Mouse (Mus musculus) CH12.LX (cell line): ENCODE measurements around the gene Traf3ip2. TPM values are rescaled to one million over a fixed set of nuclear protein-coding genes. Genes with fewer than 3 reads are reported as not detected.
A peak's percentile ranks its signal among the peaks of the same experiment; 100 is the strongest.

Experiments used
- DNase-seq: peaks from one replicate; pipeline ENCODE4 v3.0.0-alpha.2; 2013; ENCODE audit errors: extremely low read depth
- H3K27ac ChIP-seq: 2 replicates; pipeline ENCODE4 v1.5.1; 2012; ENCODE audit warnings: low read depth, mild to moderate bottlenecking, control low read depth, moderate library complexity; ENCODE audit not compliant: insufficient read depth
- H3K27me3 ChIP-seq: replicated peaks from 2 replicates; pipeline ENCODE3; 2012; ENCODE audit warnings: inconsistent platforms
- H3K36me3 ChIP-seq, 2 experiments: replicated peaks in 1 of 2; 2 replicates each; pipeline versions ENCODE3 to v1.6.1; 2012; ENCODE audit warnings: inconsistent platforms in 1 of 2, low read length in 1 of 2, mild to moderate bottlenecking in 1 of 2, mixed read lengths in 1 of 2, moderate library complexity in 1 of 2; ENCODE audit not compliant: control insufficient read depth in 1 of 2, insufficient read depth in 1 of 2
- H3K4me1 ChIP-seq, 2 experiments: 2 replicates each; pipeline ENCODE4 v1.6.1; 2012; ENCODE audit warnings: inconsistent platforms in 1 of 2, moderate library complexity in 1 of 2; ENCODE audit not compliant: insufficient read depth in 2 of 2, control insufficient read depth in 1 of 2
- H3K4me2 ChIP-seq: 2 replicates; pipeline ENCODE4 v1.6.1; 2012; ENCODE audit warnings: low read depth, mild to moderate bottlenecking, control low read depth; ENCODE audit not compliant: poor library complexity, insufficient read depth, severe bottlenecking
- H3K4me3 ChIP-seq, 3 experiments: fragments of 150-350 bp in 1 of 3; sonication (generic) in 1 of 3; replicated peaks in 1 of 3; 2 replicates each; pipeline versions ENCODE3 to v1.5.1; 2011 to 2012; ENCODE audit warnings: low read depth in 2 of 3, low read length in 2 of 3, mild to moderate bottlenecking in 2 of 3, moderate library complexity in 2 of 3, control low read depth in 1 of 3, improper control_type of control experiment in 1 of 3, inconsistent platforms in 1 of 3, mixed read lengths in 1 of 3; ENCODE audit not compliant: poor library complexity in 1 of 3
- H3K79me2 ChIP-seq: replicated peaks from 2 replicates; pipeline ENCODE4 v1.6.1; 2012; ENCODE audit warnings: mild to moderate bottlenecking, moderate library complexity; ENCODE audit not compliant: control insufficient read depth, poor library complexity, insufficient read depth, severe bottlenecking; ENCODE audit errors: extremely low read depth
- H3K9ac ChIP-seq: 2 replicates; pipeline ENCODE4 v1.6.1; 2012; ENCODE audit warnings: low read depth, mild to moderate bottlenecking, control low read depth, moderate library complexity; ENCODE audit not compliant: insufficient read depth
- H3K9me3 ChIP-seq: replicated peaks from 2 replicates; pipeline ENCODE3; 2012; ENCODE audit warnings: low read length, inconsistent platforms, mixed read lengths
- BHLHE40 ChIP-seq: IDR thresholded peaks from 2 replicates; pipeline ENCODE4 v1.6.1; 2011; ENCODE audit warnings: mild to moderate bottlenecking, low read depth, low read length, improper control_type of control experiment
- CHD1 ChIP-seq: IDR thresholded peaks from 2 replicates; pipeline ENCODE4 v1.6.1; 2012; ENCODE audit warnings: low read depth, low read length, improper control_type of control experiment, inconsistent platforms
- CHD2 ChIP-seq: IDR thresholded peaks from 2 replicates; pipeline ENCODE4 v1.6.1; 2011; ENCODE audit warnings: low read length, improper control_type of control experiment
- E2F4 ChIP-seq: IDR thresholded peaks from 2 replicates; pipeline ENCODE4 v1.6.1; 2011; ENCODE audit warnings: low read depth, low read length, improper control_type of control experiment; ENCODE audit not compliant: insufficient replicate concordance
- ELF1 ChIP-seq: IDR thresholded peaks from 2 replicates; pipeline ENCODE4 v1.6.1; 2014; ENCODE audit warnings: low read depth, mild to moderate bottlenecking, inconsistent platforms, low read length, improper control_type of control experiment
- EP300 ChIP-seq: IDR thresholded peaks from 2 replicates; pipeline ENCODE4 v1.6.1; 2011; ENCODE audit warnings: low read length, improper control_type of control experiment
- ETS1 ChIP-seq: conservative IDR thresholded peaks from 2 replicates; pipeline ENCODE4 v1.6.1; 2012; ENCODE audit warnings: low read depth, mild to moderate bottlenecking, inconsistent platforms, low read length, improper control_type of control experiment, moderate library complexity
- GABPA ChIP-seq: IDR thresholded peaks from 2 replicates; pipeline ENCODE4 v1.6.1; 2012; ENCODE audit warnings: low read depth, low read length, improper control_type of control experiment, inconsistent platforms; ENCODE audit not compliant: insufficient replicate concordance
- IRF4 ChIP-seq: IDR thresholded peaks from 2 replicates; pipeline ENCODE4 v1.6.1; 2014; ENCODE audit warnings: low read depth, mild to moderate bottlenecking, inconsistent platforms, low read length, improper control_type of control experiment
- JUN ChIP-seq: IDR thresholded peaks from 2 replicates; pipeline ENCODE4 v1.6.1; 2011; ENCODE audit warnings: low read depth, mild to moderate bottlenecking, low read length, improper control_type of control experiment, moderate library complexity; ENCODE audit not compliant: insufficient read depth
- JUND ChIP-seq: conservative IDR thresholded peaks from 2 replicates; pipeline ENCODE4 v1.6.1; 2011; ENCODE audit warnings: low read depth, low read length, improper control_type of control experiment
- KAT2A ChIP-seq: IDR thresholded peaks from 2 replicates; pipeline ENCODE4 v1.6.1; 2012; ENCODE audit warnings: low read length, improper control_type of control experiment, inconsistent platforms; ENCODE audit not compliant: insufficient replicate concordance
- MAFK ChIP-seq: IDR thresholded peaks from 2 replicates; pipeline ENCODE4 v1.6.1; 2011; ENCODE audit warnings: low read length, improper control_type of control experiment; ENCODE audit not compliant: insufficient replicate concordance
- MAX ChIP-seq: IDR thresholded peaks from 2 replicates; pipeline ENCODE4 v1.6.1; 2011; ENCODE audit warnings: low read length, improper control_type of control experiment
- MAZ ChIP-seq: IDR thresholded peaks from 2 replicates; pipeline ENCODE4 v1.6.1; 2012; ENCODE audit warnings: low read depth, mild to moderate bottlenecking, inconsistent platforms, low read length, improper control_type of control experiment, moderate library complexity
- MEF2A ChIP-seq: IDR thresholded peaks from 2 replicates; pipeline ENCODE4 v1.6.1; 2014; ENCODE audit warnings: low read depth, mild to moderate bottlenecking, inconsistent platforms, low read length, improper control_type of control experiment, borderline replicate concordance
- MYC ChIP-seq: IDR thresholded peaks from 2 replicates; pipeline ENCODE4 v1.6.1; 2011; ENCODE audit warnings: low read depth, mild to moderate bottlenecking, improper control_type of control experiment, low read length
- NELFE ChIP-seq: IDR thresholded peaks from 2 replicates; pipeline ENCODE4 v1.6.1; 2011; ENCODE audit warnings: low read depth, low read length, improper control_type of control experiment
- PAX5 ChIP-seq: IDR thresholded peaks from 2 replicates; pipeline ENCODE4 v1.6.1; 2012; ENCODE audit warnings: low read length, inconsistent platforms, mixed read lengths
- POLR2A ChIP-seq: IDR thresholded peaks from 2 replicates; pipeline ENCODE4 v1.6.1; 2011; ENCODE audit warnings: low read depth, mild to moderate bottlenecking, improper control_type of control experiment, low read length
- RAD21 ChIP-seq: IDR thresholded peaks from 2 replicates; pipeline ENCODE4 v1.6.1; 2011; ENCODE audit warnings: low read depth, mild to moderate bottlenecking, low read length, improper control_type of control experiment, moderate library complexity
- SIN3A ChIP-seq: IDR thresholded peaks from 2 replicates; pipeline ENCODE4 v1.6.1; 2012; ENCODE audit warnings: low read length, improper control_type of control experiment, inconsistent platforms
- SMC3 ChIP-seq: IDR thresholded peaks from 2 replicates; pipeline ENCODE4 v1.6.1; 2011; ENCODE audit warnings: low read depth, low read length, improper control_type of control experiment
- TBP ChIP-seq: conservative IDR thresholded peaks from 2 replicates; pipeline ENCODE4 v1.6.1; 2011; ENCODE audit warnings: low read depth, low read length, improper control_type of control experiment
- TCF12 ChIP-seq: IDR thresholded peaks from 2 replicates; pipeline ENCODE4 v1.6.1; 2014; ENCODE audit warnings: low read depth, mild to moderate bottlenecking, inconsistent platforms, low read length, improper control_type of control experiment
- UBTF ChIP-seq: IDR thresholded peaks from 2 replicates; pipeline ENCODE4 v1.6.1; 2012; ENCODE audit warnings: low read depth, mild to moderate bottlenecking, inconsistent platforms, low read length, improper control_type of control experiment, moderate library complexity
- USF1 ChIP-seq: IDR thresholded peaks from 2 replicates; pipeline ENCODE4 v1.6.1; 2014; ENCODE audit warnings: low read depth, mild to moderate bottlenecking, inconsistent platforms, low read length, improper control_type of control experiment
- USF2 ChIP-seq: conservative IDR thresholded peaks from 2 replicates; pipeline ENCODE4 v1.6.1; 2011; ENCODE audit warnings: low read depth, low read length, improper control_type of control experiment
- ZC3H11A ChIP-seq: IDR thresholded peaks from 2 replicates; pipeline ENCODE4 v1.6.1; 2012; ENCODE audit warnings: low read depth, mild to moderate bottlenecking, inconsistent platforms, low read length, improper control_type of control experiment
- ZKSCAN1 ChIP-seq: IDR thresholded peaks from 2 replicates; pipeline ENCODE4 v1.6.1; 2012; ENCODE audit warnings: low read depth, inconsistent platforms, low read length, improper control_type of control experiment, borderline replicate concordance
- ZMIZ1 ChIP-seq: IDR thresholded peaks from 2 replicates; pipeline ENCODE4 v1.6.1; 2012; ENCODE audit warnings: low read depth, mild to moderate bottlenecking, inconsistent platforms, low read length, improper control_type of control experiment
- ZNF384 ChIP-seq: IDR thresholded peaks from 2 replicates; pipeline ENCODE4 v1.6.1; 2012; ENCODE audit warnings: low read depth, low read length, improper control_type of control experiment, inconsistent platforms
- dilution Hi-C: fragments of 300-500 bp; cut with MboI; formaldehyde crosslinking; loops from 2 replicates; pipeline ENCODE4 v1.14.3; 2020; ENCODE audit warnings: low sequenced_read_pairs; ENCODE audit not compliant: extremely low pct_unique_long_range_greater_than_20kb, extremely low pct_ligation_motif_present
- in situ Hi-C: fragments of 300-500 bp; cut with MboI; formaldehyde crosslinking; loops from 3 replicates; pipeline ENCODE4 v1.14.3; 2019; ENCODE audit warnings: low sequenced_read_pairs, low pct_ligation_motif_present, low pct_unique_long_range_greater_than_20kb, mixed read lengths
- polyA plus RNA-seq: library from polyadenylated mRNA; unstranded; fragments of >175 nt; gene quantifications from 2 replicates; pipeline ENCODE4 v1.2.1, GENCODE M21; 2012; ENCODE audit warnings: low read depth; ENCODE audit not compliant: insufficient read length
- total RNA-seq, 2 experiments: library from RNA; depleted of rRNA; stranded (reverse); fragments of 300-350 nt in 1 of 2; fragments of >200 nt in 1 of 2; gene quantifications; 2 replicates each; pipeline ENCODE4 v1.2.3; 2012 to 2014

The Traf3ip2 gene
- total and polyA plus RNA-seq, 3 experiments: 9.2 to 23.4 (median 15.6) TPM

GRCm38 (mm10) chr10:39687851-39688250, 75.1 kb downstream of the Traf3ip2 start:
- no peaks in the 10 kb centered on the region for H3K36me3 ChIP-seq
- H3K9me3 ChIP-seq: no peaks in the 10 kb centered on the region
- DNase-seq: no peak
- H3K79me2 ChIP-seq: no peaks in the 10 kb centered on the region
- peaks cover 5 to 58% of the 10 kb centered on the region in 2 experiments for H3K4me1 ChIP-seq
- in situ Hi-C loops (no loop called here), dilution Hi-C loops (no loop called here)
- H3K9ac ChIP-seq: no peak overlapping the region
- H3K27ac ChIP-seq: no peak overlapping the region
- TF ChIP-seq EP300 (no peak), CHD1 (no peak), GABPA (no peak), PAX5 (no peak), E2F4 (no peak), MAFK (no peak), MYC (no peak), POLR2A (no peak), ZMIZ1 (no peak), CHD2 (no peak), UBTF (no peak), KAT2A (no peak), SMC3 (no peak), NELFE (no peak), ZKSCAN1 (no peak), ETS1 (no peak), ZC3H11A (no peak), TBP (no peak), JUN (no peak), MEF2A (no peak)
- H3K4me2 ChIP-seq: no peak overlapping the region
- H3K27me3 ChIP-seq: no peaks in the 10 kb centered on the region
- no peak overlapping the region for H3K4me3 ChIP-seq

GRCm38 (mm10) chr10:39691351-39692064, 78.8 kb downstream of the Traf3ip2 start:
- peaks cover 5 to 54% of the 10 kb centered on the region in 2 experiments for H3K4me1 ChIP-seq
- in situ Hi-C loops: no loop called here
- peak overlapping the region; percentile 99 for H3K4me2 ChIP-seq
- peak overlapping the region in 1 of 3 experiments; percentile 22 for H3K4me3 ChIP-seq
- no peaks in the 10 kb centered on the region for H3K27me3 ChIP-seq
- DNase-seq: peak; percentile 82
- no peaks in the 10 kb centered on the region for H3K9me3 ChIP-seq
- no peaks in the 10 kb centered on the region for H3K79me2 ChIP-seq
- peak overlapping the region; percentile 66 for H3K27ac ChIP-seq
- peak overlapping the region; percentile 76 for H3K9ac ChIP-seq
- dilution Hi-C loops: no loop called here
- no peaks in the 10 kb centered on the region for H3K36me3 ChIP-seq
- peak; percentile 93 for TF ChIP-seq IRF4
- TF ChIP-seq MEF2A: peak; percentile 86
- TF ChIP-seq USF1: peak; percentile 87
- TF ChIP-seq CHD1: peak; percentile 87; the same call in 1 of the 2 replicates
- TF ChIP-seq JUND: peak; percentile 96
- TF ChIP-seq POLR2A: peak; percentile 22; the same call in 1 of the 2 replicates
- TF ChIP-seq JUN: peak; percentile 85
- TF ChIP-seq PAX5: no peak
- TF ChIP-seq USF2: peak; percentile 86
- peak; percentile 60 for TF ChIP-seq TCF12
- peak; percentile 94 for TF ChIP-seq BHLHE40
- TF ChIP-seq MYC: 0 out of 2 replicates have a peak, but pooled peaks have one; percentile 45
- TF ChIP-seq ZNF384: no peak; the same call in 1 of the 2 replicates
- TF ChIP-seq MAZ: no peak
- peak; percentile 83 for TF ChIP-seq ELF1
- peak; percentile 74 for TF ChIP-seq SIN3A
- TF ChIP-seq RAD21: no peak
- no peak; the same call in 1 of the 2 replicates for TF ChIP-seq TBP
- TF ChIP-seq MAX: peak; percentile 93
